10 mouse cellular contexts compared by ENCODE assay signal in genomic region chr9:107631311-107631826, GRCm38 (mm10). TPM values are rescaled to one million over a fixed set of nuclear protein-coding genes. Genes with fewer than 3 reads are reported as not detected.
A peak's percentile ranks its signal among the peaks of the same experiment; 100 is the strongest.
DNase-seq lines count a peak whose midpoint lies in the region; ATAC-seq lines count a peak whose summit lies in the region.
"Had no signal": no experiment of that assay in that cellular context is flagged by ENCODE, and none has a peak within 500 bp of the region (broad histone marks: within the 10 kb centered on the region; RNA-seq: fewer than 3 reads in every experiment).

No protein-coding gene starts in this region.

- WGBS in heart, embryonic 10.5 days = 77% methylated on average over 9 of the region's 9 CpGs
- WGBS in hindbrain, embryonic 12.5 days = 32% methylated on average over 9 of the region's 9 CpGs
- whole genome bisulfite sequencing in midbrain, embryonic 10.5 days = 34% methylated on average over 9 of the region's 9 CpGs

- no peak for DNase-seq in heart, embryonic 10.5 days (ENCODE audit: low spot score)
- DNase-seq in heart, postnatal 10 days = no peak
- DNase-seq in midbrain, embryonic 10.5 days (ENCODE audit: low spot score) = no peak
- DNase-seq in adrenal gland, adult 2 months = no peak
- DNase-seq in frontal cortex, postnatal 25 days (ENCODE audit: low spot score in 2 of 2) = no peak
- DNase-seq: gastrocnemius, postnatal 14 days; thymus, adult 2 months had no signal

- intact Hi-C loops in heart, postnatal 10 days (cut with DNase I) = no loop called here

- no peak overlapping the region for H3K4me3 ChIP-seq in heart, embryonic 10.5 days
- H3K4me3 ChIP-seq in brown adipose tissue, adult 24 weeks (ENCODE audit: insufficient read depth, low read depth, low read length) = peak overlapping the region; percentile 77
- H3K4me3 ChIP-seq in hindbrain, embryonic 12.5 days = peak overlapping the region; percentile 63
- H3K4me3 ChIP-seq in midbrain, embryonic 10.5 days = peak overlapping the region; percentile 94

- peak overlapping the region; percentile 87 for H3K9ac ChIP-seq in hindbrain, embryonic 12.5 days

- H3K9me3 ChIP-seq in heart, embryonic 10.5 days = no peaks in the 10 kb centered on the region
- H3K9me3 ChIP-seq in hindbrain, embryonic 12.5 days (replicated peaks) = no peaks in the 10 kb centered on the region
- H3K9me3 ChIP-seq in midbrain, embryonic 10.5 days (replicated peaks) = no peaks in the 10 kb centered on the region

- peak overlapping the region; percentile 83; the same call in 1 of the 2 replicates for H3K27ac ChIP-seq in heart, embryonic 10.5 days
- peak overlapping the region; percentile 88 for H3K27ac ChIP-seq in brown adipose tissue, adult 24 weeks (replicated peaks; ENCODE audit: low read depth, low read length)
- peak overlapping the region; percentile 97 for H3K27ac ChIP-seq in hindbrain, embryonic 12.5 days
- peak overlapping the region; percentile 98 for H3K27ac ChIP-seq in midbrain, embryonic 10.5 days (replicated peaks)

- no peaks in the 10 kb centered on the region for H3K27me3 ChIP-seq in heart, embryonic 10.5 days (ENCODE audit: insufficient read depth, poor library complexity, severe bottlenecking)
- H3K27me3 ChIP-seq in hindbrain, embryonic 12.5 days = no peaks in the 10 kb centered on the region
- H3K27me3 ChIP-seq in midbrain, embryonic 10.5 days (ENCODE audit: low read depth, poor library complexity, severe bottlenecking) = no peaks in the 10 kb centered on the region

- H3K4me1 ChIP-seq in heart, embryonic 10.5 days = peaks cover 92% of the 10 kb centered on the region
- H3K4me1 ChIP-seq in brown adipose tissue, adult 24 weeks (ENCODE audit: control insufficient read depth, insufficient read depth, insufficient read length, low read length) = peaks cover 29% of the 10 kb centered on the region
- H3K4me1 ChIP-seq in hindbrain, embryonic 12.5 days = peaks cover 91% of the 10 kb centered on the region
- peaks cover 96% of the 10 kb centered on the region for H3K4me1 ChIP-seq in midbrain, embryonic 10.5 days

- H3K4me2 ChIP-seq in hindbrain, embryonic 12.5 days (replicated peaks) = peak overlapping the region; percentile 99

- ATAC-seq in hindbrain, embryonic 12.5 days (ENCODE audit: low FRiP score) = no peak
- no peak for ATAC-seq in granulocyte monocyte progenitor cell, adult 5-6 weeks (replicated peaks; ENCODE audit: poor library complexity, severe bottlenecking)

- peaks cover 23% of the 10 kb centered on the region for H3K36me3 ChIP-seq in heart, embryonic 10.5 days
- H3K36me3 ChIP-seq in hindbrain, embryonic 12.5 days = 0 out of 2 replicates have a peak, but pooled peaks cover 3% of the 10 kb centered on the region
- H3K36me3 ChIP-seq in midbrain, embryonic 10.5 days = peaks cover 42% of the 10 kb centered on the region

RNA-seq across cellular contexts. Expression of gene Gnai2, which starts 3.8 kb away (rescaled TPM):
- polyA plus RNA-seq in heart, embryonic 10.5 days (2016; fragmentation: Nextera tagmentation; extraction: Ambion mirVana) = 359 and 404 TPM in 2 replicates
- total RNA-seq in heart, postnatal 10 days (2021) = 100 to 1,000 TPM; 422 to 478 TPM
- polyA plus RNA-seq in brown adipose tissue, adult 24 weeks (2012; ENCODE audit: insufficient read depth, insufficient read length, missing spikeins) = 87.2 and 112 TPM in 2 replicates
- polyA plus RNA-seq in hindbrain, embryonic 12.5 days (2016; fragmentation: Nextera tagmentation; extraction: Ambion mirVana) = 516 and 531 TPM in 2 replicates
- 629 and 656 TPM in 2 replicates for polyA plus RNA-seq in midbrain, embryonic 10.5 days (2016; fragmentation: Nextera tagmentation; extraction: Ambion mirVana)
- 410 and 448 TPM in 2 replicates for total RNA-seq in granulocyte monocyte progenitor cell, adult 5-6 weeks (2014; fragmentation: Nextera tagmentation)
- total RNA-seq in granulocyte monocyte progenitor cell, adult 5-6 weeks (2017) = 395 and 452 TPM in 2 replicates
- 100 to 1,000 TPM; 198 to 278 TPM for total RNA-seq in adrenal gland, adult 2 months (2021)
- 330 and 345 TPM in 2 replicates for polyA plus RNA-seq in adrenal gland, adult 2 months (2012; rRNA removed)

RNA-seq across cellular contexts. Expression of gene Sema3b, which starts 22.3 kb away (rescaled TPM):
- polyA plus RNA-seq in heart, embryonic 10.5 days (2016; fragmentation: Nextera tagmentation; extraction: Ambion mirVana) = 4.9 and 8.2 TPM in 2 replicates
- total RNA-seq in heart, postnatal 10 days (2021) = 10 to 100 TPM; 15.4 to 17.3 TPM
- polyA plus RNA-seq in brown adipose tissue, adult 24 weeks (2012; ENCODE audit: insufficient read depth, insufficient read length, missing spikeins) = 3.3 and 3.8 TPM in 2 replicates
- polyA plus RNA-seq in hindbrain, embryonic 12.5 days (2016; fragmentation: Nextera tagmentation; extraction: Ambion mirVana) = 5.1 TPM in 2 replicates
- 1.8 and 3.2 TPM in 2 replicates for polyA plus RNA-seq in midbrain, embryonic 10.5 days (2016; fragmentation: Nextera tagmentation; extraction: Ambion mirVana)
- not detected in 2 replicates for total RNA-seq in granulocyte monocyte progenitor cell, adult 5-6 weeks (2014; fragmentation: Nextera tagmentation)
- total RNA-seq in granulocyte monocyte progenitor cell, adult 5-6 weeks (2017) = not detected in 2 replicates
- 1 to 10 TPM; 3.7 to 4.1 TPM for total RNA-seq in adrenal gland, adult 2 months (2021)
- polyA plus RNA-seq in adrenal gland, adult 2 months (2012; rRNA removed) = 8.3 and 10.4 TPM in 2 replicates

RNA-seq across cellular contexts. Expression of gene Slc38a3, which starts 38.0 kb away (rescaled TPM):
- polyA plus RNA-seq in heart, embryonic 10.5 days (2016; fragmentation: Nextera tagmentation; extraction: Ambion mirVana) = 4.2 and 4.5 TPM in 2 replicates
- 10 to 100 TPM; 20.5 to 22.6 TPM for total RNA-seq in heart, postnatal 10 days (2021)
- polyA plus RNA-seq in brown adipose tissue, adult 24 weeks (2012; ENCODE audit: insufficient read depth, insufficient read length, missing spikeins) = 0.83 and 3.3 TPM in 2 replicates
- 12.5 and 12.9 TPM in 2 replicates for polyA plus RNA-seq in hindbrain, embryonic 12.5 days (2016; fragmentation: Nextera tagmentation; extraction: Ambion mirVana)
- polyA plus RNA-seq in midbrain, embryonic 10.5 days (2016; fragmentation: Nextera tagmentation; extraction: Ambion mirVana) = 9.3 and 11.6 TPM in 2 replicates
- total RNA-seq in granulocyte monocyte progenitor cell, adult 5-6 weeks (2014; fragmentation: Nextera tagmentation) = not detected in 2 replicates
- total RNA-seq in granulocyte monocyte progenitor cell, adult 5-6 weeks (2017) = not detected in 2 replicates
- total RNA-seq in adrenal gland, adult 2 months (2021) = 1 to 10 TPM in 1 of 2 experiments, under 1 TPM in 1; 0.48 to 2.7 TPM
- polyA plus RNA-seq in adrenal gland, adult 2 months (2012; rRNA removed) = 1.7 and 4.1 TPM in 2 replicates

RNA-seq across cellular contexts. Expression of gene Ifrd2, which starts 43.9 kb away (rescaled TPM):
- 58.0 and 62.8 TPM in 2 replicates for polyA plus RNA-seq in heart, embryonic 10.5 days (2016; fragmentation: Nextera tagmentation; extraction: Ambion mirVana)
- total RNA-seq in heart, postnatal 10 days (2021) = 10 to 100 TPM; 36.9 to 40.7 TPM
- polyA plus RNA-seq in brown adipose tissue, adult 24 weeks (2012; ENCODE audit: insufficient read depth, insufficient read length, missing spikeins) = 21.6 and 23.7 TPM in 2 replicates
- polyA plus RNA-seq in hindbrain, embryonic 12.5 days (2016; fragmentation: Nextera tagmentation; extraction: Ambion mirVana) = 19.5 and 21.9 TPM in 2 replicates
- polyA plus RNA-seq in midbrain, embryonic 10.5 days (2016; fragmentation: Nextera tagmentation; extraction: Ambion mirVana) = 46.3 and 56.8 TPM in 2 replicates
- 89.9 and 105 TPM in 2 replicates for total RNA-seq in granulocyte monocyte progenitor cell, adult 5-6 weeks (2014; fragmentation: Nextera tagmentation)
- total RNA-seq in granulocyte monocyte progenitor cell, adult 5-6 weeks (2017) = 46.9 and 76.8 TPM in 2 replicates
- total RNA-seq in adrenal gland, adult 2 months (2021) = 10 to 100 TPM; 36.0 to 41.7 TPM
- 67.3 and 80.0 TPM in 2 replicates for polyA plus RNA-seq in adrenal gland, adult 2 months (2012; rRNA removed)

RNA-seq across cellular contexts. Expression of gene Gnat1, which starts 48.1 kb away (rescaled TPM):
- polyA plus RNA-seq in heart, embryonic 10.5 days (2016; fragmentation: Nextera tagmentation; extraction: Ambion mirVana) = 1.2 and 3.2 TPM in 2 replicates
- total RNA-seq in heart, postnatal 10 days (2021) = not detected
- not detected in 2 replicates for polyA plus RNA-seq in brown adipose tissue, adult 24 weeks (2012; ENCODE audit: insufficient read depth, insufficient read length, missing spikeins)
- polyA plus RNA-seq in hindbrain, embryonic 12.5 days (2016; fragmentation: Nextera tagmentation; extraction: Ambion mirVana) = 1.4 and 2.6 TPM in 2 replicates
- polyA plus RNA-seq in midbrain, embryonic 10.5 days (2016; fragmentation: Nextera tagmentation; extraction: Ambion mirVana) = 3.2 and 3.6 TPM in 2 replicates
- not detected in 2 replicates for total RNA-seq in granulocyte monocyte progenitor cell, adult 5-6 weeks (2014; fragmentation: Nextera tagmentation)
- not detected in 2 replicates for total RNA-seq in granulocyte monocyte progenitor cell, adult 5-6 weeks (2017)
- total RNA-seq in adrenal gland, adult 2 months (2021) = under 1 TPM in 1 of 2 experiments, not detected in 1; 0.37 TPM
- polyA plus RNA-seq in adrenal gland, adult 2 months (2012; rRNA removed) = 0.10 and 0.16 TPM in 2 replicates
- total RNA-seq: gastrocnemius, postnatal 14 days had no signal
